Mouse (Mus musculus) stomach, postnatal 0 days (tissue): ENCODE measurements around the gene Tmprss11e. TPM values are rescaled to one million over a fixed set of nuclear protein-coding genes. Genes with fewer than 3 reads are reported as not detected.

ENCODE experiments used
- ATAC-seq: fragments of 200-750 bp; cut with Nextera tagmentation; 2 replicates; pipeline ENCODE4 v1.8.0; 2017; ENCODE audit not compliant: low FRiP score, low TSS enrichment
- DNase-seq: peaks from one replicate; pipeline ENCODE4 v3.0.0-alpha.2; 2016; ENCODE audit warnings: low spot score
- H3K27ac ChIP-seq: fragments of 300-500 bp; sonication (generic); replicated peaks from 2 replicates; pipeline ENCODE4 v1.5.1; 2014; ENCODE audit warnings: mild to moderate bottlenecking, control low read depth
- H3K27me3 ChIP-seq: fragments of 300-500 bp; sonication (generic); 2 replicates; pipeline ENCODE4 v1.6.1; 2014; ENCODE audit warnings: low read length; ENCODE audit not compliant: control insufficient read depth, insufficient read depth
- H3K36me3 ChIP-seq: fragments of 300-500 bp; sonication (generic); 2 replicates; pipeline ENCODE4 v1.6.1; 2014; ENCODE audit warnings: low read length, mixed read lengths; ENCODE audit not compliant: control insufficient read depth, insufficient read depth
- H3K4me1 ChIP-seq: fragments of 300-500 bp; sonication (generic); replicated peaks from 2 replicates; pipeline ENCODE4 v1.6.1; 2014; ENCODE audit warnings: antibody characterized with exemption; ENCODE audit not compliant: control insufficient read depth, insufficient read depth
- H3K4me2 ChIP-seq: fragments of 300-500 bp; sonication (generic); replicated peaks from 2 replicates; pipeline ENCODE4 v1.6.1; 2014; ENCODE audit warnings: low read depth, mild to moderate bottlenecking, control low read depth, moderate library complexity
- H3K4me3 ChIP-seq: fragments of 300-500 bp; sonication (generic); 2 replicates; pipeline ENCODE4 v1.5.1; 2014; ENCODE audit warnings: low read depth, low read length, control low read depth
- H3K9ac ChIP-seq: fragments of 300-500 bp; sonication (generic); 2 replicates; pipeline ENCODE4 v1.6.1; 2014; ENCODE audit warnings: mild to moderate bottlenecking, low read length, control low read depth, mixed read lengths
- H3K9me3 ChIP-seq: fragments of 300-500 bp; sonication (generic); 2 replicates; pipeline ENCODE4 v1.6.1; 2016; ENCODE audit warnings: low read length; ENCODE audit not compliant: control insufficient read depth
- CTCF ChIP-seq: IDR thresholded peaks from 2 replicates; pipeline ENCODE4 v1.5.1; 2016; ENCODE audit warnings: antibody characterized with exemption, low read depth, mild to moderate bottlenecking, moderate library complexity
- EP300 ChIP-seq: optimal IDR thresholded peaks from 2 replicates; pipeline ENCODE3; 2016; ENCODE audit warnings: antibody characterized with exemption
- WGBS: fragments of 180-500 bp; shearing (Covaris S2); extraction: QIAGEN DNeasy Blood & Tissue Kit; methylation state at CpG from one replicate; pipeline ENCODE4 v1.1.7; 2014; 5-methylcytosine and 5-hydroxymethylcytosine counted together
- polyA plus RNA-seq: library from polyadenylated mRNA; unstranded; fragments of >200 nt; fragmentation: Nextera tagmentation; extraction: Ambion mirVana; gene quantifications from 2 replicates; pipeline ENCODE4 v1.2.1, GENCODE M21; 2015

The Tmprss11e gene
- polyA plus RNA-seq, 1 experiment from 2014 or later, result 1.4 TPM

- Histone ChIP-seq H3K27me3 (no peaks in the 10 kb centered on the region), H3K27ac (no peak overlapping the region), H3K4me2 (no peak overlapping the region), H3K36me3 (no peaks in the 10 kb centered on the region), H3K9me3 (no peaks in the 10 kb centered on the region), H3K4me3 (no peak overlapping the region), H3K4me1 (no peaks in the 10 kb centered on the region), H3K9ac (no peak overlapping the region)
- ATAC-seq (peak; percentile 94), DNase-seq (peak; percentile 20)
- TF ChIP-seq EP300 (no peak), CTCF (no peak)
- WGBS, result 56% methylated on average over 5 of the region's 5 CpGs
Measured at GRCm38 (mm10) chr5:86741146-86741545, 4.5 kb downstream of the Tmprss11e start.

GRCm38 (mm10) chr5:86735808-86736207, 9.8 kb downstream of the Tmprss11e start:
- DNase-seq (peak; percentile 27), ATAC-seq (peak; percentile 89)
- Histone ChIP-seq H3K9ac (no peak overlapping the region), H3K36me3 (no peaks in the 10 kb centered on the region), H3K27ac (no peak overlapping the region), H3K4me2 (no peak overlapping the region), H3K27me3 (no peaks in the 10 kb centered on the region), H3K4me1 (no peaks in the 10 kb centered on the region), H3K4me3 (no peak overlapping the region), H3K9me3 (no peaks in the 10 kb centered on the region)
- 45% methylated on average over 2 of the region's 2 CpGs for WGBS
- no peak for TF ChIP-seq CTCF
- TF ChIP-seq EP300, result no peak

GRCm38 (mm10) chr5:86730587-86730986, 15.0 kb downstream of the Tmprss11e start:
- H3K4me3 ChIP-seq, result no peak overlapping the region
- DNase-seq (no peak), ATAC-seq (peak; percentile 66)
- H3K4me1 ChIP-seq, result no peaks in the 10 kb centered on the region
- TF ChIP-seq EP300 (no peak), CTCF (no peak)
- H3K27me3 ChIP-seq, result no peaks in the 10 kb centered on the region
- H3K27ac ChIP-seq, result no peak overlapping the region
- H3K9ac ChIP-seq, result no peak overlapping the region
- H3K9me3 ChIP-seq, result no peaks in the 10 kb centered on the region
- H3K4me2 ChIP-seq, result no peak overlapping the region
- 51% methylated on average over 4 of the region's 4 CpGs for WGBS
- H3K36me3 ChIP-seq, result no peaks in the 10 kb centered on the region

GRCm38 (mm10) chr5:86728574-86728973, 17.0 kb downstream of the Tmprss11e start:
- 62% methylated on average over 6 of the region's 6 CpGs for WGBS

GRCm38 (mm10) chr5:86727033-86727432, 18.6 kb downstream of the Tmprss11e start:
- Histone ChIP-seq H3K4me1 (no peaks in the 10 kb centered on the region), H3K4me3 (no peak overlapping the region), H3K36me3 (no peaks in the 10 kb centered on the region), H3K9me3 (no peaks in the 10 kb centered on the region), H3K27me3 (no peaks in the 10 kb centered on the region), H3K27ac (no peak overlapping the region), H3K9ac (no peak overlapping the region), H3K4me2 (0 out of 2 replicates have a peak overlapping the region, but pooled peaks have one; percentile 21)
- no peak for TF ChIP-seq EP300
- no peak for TF ChIP-seq CTCF
- no peak for ATAC-seq
- 51% methylated on average over 9 of the region's 9 CpGs for WGBS
- no peak for DNase-seq

More at GRCm38 (mm10) chr5:86728574-86728973, 17.0 kb downstream of the Tmprss11e start:
- Histone ChIP-seq H3K4me2 (no peak overlapping the region), H3K27me3 (no peaks in the 10 kb centered on the region), H3K4me3 (no peak overlapping the region), H3K9ac (no peak overlapping the region), H3K36me3 (no peaks in the 10 kb centered on the region), H3K9me3 (no peaks in the 10 kb centered on the region), H3K4me1 (no peaks in the 10 kb centered on the region), H3K27ac (peak overlapping the region; percentile 45; the same call in 1 of the 2 replicates)
- ATAC-seq (no peak), DNase-seq (no peak)
- no peak for TF ChIP-seq EP300
- no peak for TF ChIP-seq CTCF

GRCm38 (mm10) chr5:86725021-86725420, 20.6 kb downstream of the Tmprss11e start:
- Histone ChIP-seq H3K27ac (no peak overlapping the region), H3K4me1 (no peaks in the 10 kb centered on the region), H3K4me3 (no peak overlapping the region), H3K27me3 (no peaks in the 10 kb centered on the region), H3K36me3 (no peaks in the 10 kb centered on the region), H3K9ac (no peak overlapping the region), H3K4me2 (no peak overlapping the region), H3K9me3 (no peaks in the 10 kb centered on the region)
- TF ChIP-seq EP300 (no peak), CTCF (no peak)
- ATAC-seq (no peak), DNase-seq (no peak)
